Mouse (Mus musculus) thymus, adult 18-20 months (tissue): ENCODE data around the gene Shisa7.
"Not testable (repeated sequence)": the region's sequence is repeated elsewhere in the genome, so short reads cannot be mapped to it uniquely, and the experiment has no call there.

ENCODE experiments used
- DNase-seq, 2 experiments: peaks; one replicate each; pipeline ENCODE4 v3.0.0; 2022; ENCODE audit warnings: mixed read lengths in 2 of 2

The Shisa7 gene

GRCm38 (mm10) chr7:4793248-4793647, 51.2 kb downstream of the Shisa7 start:
- not testable (repeated sequence) for DNase-seq

- peak; percentile 91 to 93 for DNase-seq
Observed at GRCm38 (mm10) chr7:4792278-4793212, 52.0 kb downstream of the Shisa7 start, which contains the start of gene Rpl28. Gene Rpl28 (plus strand): TSS chr7:4792874.

- DNase-seq: no peak
Observed at GRCm38 (mm10) chr7:4789436-4789935, 55.0 kb downstream of the Shisa7 start, which contains the start of gene Tmem238. Gene Tmem238 (minus strand): TSS chr7:4789656.

GRCm38 (mm10) chr7:4788499-4789435, 55.7 kb downstream of the Shisa7 start:
- DNase-seq: no peak

- DNase-seq: no peak
Observed at GRCm38 (mm10) chr7:4783667-4784268, 60.7 kb downstream of the Shisa7 start.

- DNase-seq: no peak
Observed at GRCm38 (mm10) chr7:4782759-4783158, 61.7 kb downstream of the Shisa7 start, which contains the start of the genes Il11 and Tmem190. Gene Il11 (minus strand): TSS chr7:4782859. Gene Tmem190 (plus strand): TSS chr7:4782937.

GRCm38 (mm10) chr7:4782130-4782529, 62.4 kb downstream of the Shisa7 start:
- DNase-seq: no peak

GRCm38 (mm10) chr7:4779921-4780320, 64.6 kb downstream of the Shisa7 start:
- no peak for DNase-seq

GRCm38 (mm10) chr7:4777851-4778637, 66.5 kb downstream of the Shisa7 start:
- DNase-seq: no peak

GRCm38 (mm10) chr7:4776861-4777830, 67.3 kb downstream of the Shisa7 start:
- peak; percentile 11 to 21 for DNase-seq

GRCm38 (mm10) chr7:4776131-4776530, 68.4 kb downstream of the Shisa7 start:
- no peak for DNase-seq
